Comparison of ENCODE assay signal across 8 mouse cellular contexts in the genomic region with DNA sequence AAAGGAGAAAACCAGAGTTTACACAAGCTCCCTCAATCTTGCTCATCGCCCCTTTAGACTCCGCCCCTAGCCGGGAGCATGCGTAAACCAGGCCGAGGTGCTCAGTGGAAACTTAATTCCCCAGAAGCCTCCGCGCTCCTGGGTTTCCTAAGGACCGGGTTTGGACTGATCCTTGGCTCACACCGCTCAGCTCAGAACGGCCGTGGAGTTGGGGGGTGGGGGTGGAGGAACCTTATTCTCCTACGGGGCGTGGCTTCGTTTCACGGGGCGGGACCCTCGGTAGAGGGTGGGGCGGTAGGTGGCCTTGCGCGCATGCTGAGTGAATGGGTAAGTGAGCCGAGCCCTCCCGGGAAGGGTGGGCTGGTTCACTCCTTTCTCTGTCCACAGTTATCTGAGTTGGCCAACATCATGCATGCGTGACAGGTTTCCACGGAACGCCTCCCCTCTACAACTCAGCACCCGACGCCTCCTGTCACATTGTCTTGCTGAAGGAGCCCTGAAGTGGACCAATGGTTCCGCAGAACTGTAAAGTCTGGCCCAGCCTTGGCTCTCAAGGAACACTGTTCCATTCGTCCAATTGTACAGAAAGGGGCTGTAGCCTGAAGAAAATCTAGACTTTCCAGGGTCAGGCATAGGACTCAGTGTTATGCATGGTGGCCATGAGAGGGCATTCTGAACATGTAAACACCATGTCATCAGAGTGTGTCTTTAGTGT. TPM values are rescaled to one million over a fixed set of nuclear protein-coding genes. Genes with fewer than 3 reads are reported as not detected.
DNase-seq lines count a peak whose midpoint lies in the region; ATAC-seq and TF ChIP-seq lines count a peak whose summit lies in the region.

No protein-coding gene starts in this region.

- intact Hi-C loops in left cerebral cortex, postnatal 4 days (cut with DNase I), result no loop called here

- 0 out of 2 replicates have a peak overlapping the region, but pooled peaks have one; percentile 6 for H3K9ac ChIP-seq in intestine, embryonic 14.5 days (ENCODE audit: low read length)

- H3K9me3 ChIP-seq in intestine, embryonic 14.5 days (ENCODE audit: control insufficient read depth, low read length), result no peaks in the 10 kb centered on the region

- no peak overlapping the region for H3K27ac ChIP-seq in thymus, adult 2 months (ENCODE audit: control insufficient read depth, insufficient read depth, low read length)
- no peak overlapping the region for H3K27ac ChIP-seq in intestine, embryonic 14.5 days (ENCODE audit: low read depth)

- no peaks in the 10 kb centered on the region for H3K36me3 ChIP-seq in thymus, adult 2 months (ENCODE audit: control insufficient read depth, insufficient read depth, low read length)
- H3K36me3 ChIP-seq in intestine, embryonic 14.5 days (ENCODE audit: control insufficient read depth, insufficient read depth, low read length), result 0 out of 2 replicates have a peak, but pooled peaks cover 5% of the 10 kb centered on the region

- H3K4me1 ChIP-seq in thymus, adult 2 months (replicated peaks; ENCODE audit: control insufficient read depth, insufficient read depth, low read length), result peaks cover 20% of the 10 kb centered on the region
- H3K4me1 ChIP-seq in intestine, embryonic 14.5 days (replicated peaks; ENCODE audit: control insufficient read depth, insufficient read depth, low read length), result peaks cover 6% of the 10 kb centered on the region; the same call in 1 of the 2 replicates

- ATAC-seq in intestine, embryonic 14.5 days (replicated peaks; ENCODE audit: low FRiP score, low TSS enrichment, low read depth), result peak; percentile 77
- peak; percentile 74 for ATAC-seq in megakaryocyte-erythroid progenitor cell, adult 5-6 weeks (replicated peaks; ENCODE audit: low FRiP score, low TSS enrichment, poor library complexity, severe bottlenecking)

- H3K4me3 ChIP-seq in thymus, adult 2 months (ENCODE audit: control insufficient read depth, insufficient read depth, low read length), result peak overlapping the region; percentile 52
- H3K4me3 ChIP-seq in intestine, embryonic 14.5 days (ENCODE audit: low read depth, low read length), result peak overlapping the region; percentile 48

- TF ChIP-seq POLR2A in thymus, adult 2 months (IDR thresholded peaks at IDR 0.05; ENCODE audit: control insufficient read depth, extremely low read depth, insufficient read depth, low read length, poor library complexity), result 0 out of 2 replicates have a peak, but pooled peaks have one; percentile 18

- TF ChIP-seq CTCF in thymus, adult 2 months (IDR thresholded peaks at IDR 0.05; ENCODE audit: borderline replicate concordance, control insufficient read depth, extremely low read depth, insufficient read depth, low read length, poor library complexity), result no peak

- WGBS in thymus, adult 2 months, result 3% methylated on average over 29 of the region's 29 CpGs
- WGBS in intestine, embryonic 14.5 days, result 1% methylated on average over 29 of the region's 29 CpGs

- peak; percentile 42 for DNase-seq in thymus, adult 2 months
- DNase-seq in thymus, postnatal 10 days (ENCODE audit: low spot score in 2 of 2), result no peak
- peak; percentile 86 for DNase-seq in embryo, embryonic 10 days (ENCODE audit: low spot score)
- peak; percentile 66 for DNase-seq in gastrocnemius, postnatal 25 days
- peak; percentile 83 for DNase-seq in intestine, embryonic 14.5 days (ENCODE audit: low spot score)
- peak; percentile 61 for DNase-seq in left cerebral cortex, postnatal 4 days
- DNase-seq in right cerebral cortex, postnatal 25 days, result peak; percentile 66

- H3K4me2 ChIP-seq in intestine, embryonic 14.5 days (ENCODE audit: low read length), result peak overlapping the region; percentile 94

- H3K27me3 ChIP-seq in thymus, adult 2 months (ENCODE audit: control insufficient read depth, insufficient read depth, low read length), result peaks cover 12% of the 10 kb centered on the region
- H3K27me3 ChIP-seq in intestine, embryonic 14.5 days (replicated peaks; ENCODE audit: control insufficient read depth, insufficient read depth, low read length), result peaks cover 22% of the 10 kb centered on the region

RNA-seq across cellular contexts. Expression of a gene that starts 1.2 kb away (rescaled TPM):
- 3.6 and 4.5 TPM in 2 replicates for polyA plus RNA-seq in thymus, adult 2 months (2012; rRNA removed)
- total RNA-seq in gastrocnemius, postnatal 25 days (2021), result under 1 TPM; 0.56 to 0.75 TPM
- 15.7 and 18.7 TPM in 2 replicates for polyA plus RNA-seq in intestine, embryonic 14.5 days (2014; fragmentation: Nextera tagmentation; extraction: Ambion mirVana)
- 100 to 1,000 TPM; 169 to 189 TPM for total RNA-seq in left cerebral cortex, postnatal 4 days (2021)
- total RNA-seq in megakaryocyte-erythroid progenitor cell, adult 5-6 weeks (2014; fragmentation: Nextera tagmentation), result 1.6 and 10.2 TPM in 2 replicates
- 0.72 TPM in 1 of 2 replicates, not detected in the other for total RNA-seq in megakaryocyte-erythroid progenitor cell, adult 5-6 weeks (2017)

RNA-seq across cellular contexts. Expression of a gene that starts 1.4 kb away (rescaled TPM):
- polyA plus RNA-seq in thymus, adult 2 months (2012; rRNA removed), result 1.6 and 2.1 TPM in 2 replicates
- not detected for total RNA-seq in gastrocnemius, postnatal 25 days (2021)
- 0.30 TPM in 1 of 2 replicates, not detected in the other for polyA plus RNA-seq in intestine, embryonic 14.5 days (2014; fragmentation: Nextera tagmentation; extraction: Ambion mirVana)
- not detected for total RNA-seq in left cerebral cortex, postnatal 4 days (2021)
- total RNA-seq in megakaryocyte-erythroid progenitor cell, adult 5-6 weeks (2014; fragmentation: Nextera tagmentation), result not detected in 2 replicates
- not detected in 2 replicates for total RNA-seq in megakaryocyte-erythroid progenitor cell, adult 5-6 weeks (2017)

RNA-seq across cellular contexts. Expression of a gene that starts 4.3 kb away (rescaled TPM):
- polyA plus RNA-seq in thymus, adult 2 months (2012; rRNA removed), result 0.05 TPM in 1 of 2 replicates, not detected in the other
- not detected for total RNA-seq in gastrocnemius, postnatal 25 days (2021)
- not detected in 2 replicates for polyA plus RNA-seq in intestine, embryonic 14.5 days (2014; fragmentation: Nextera tagmentation; extraction: Ambion mirVana)
- total RNA-seq in left cerebral cortex, postnatal 4 days (2021), result not detected
- not detected in 2 replicates for total RNA-seq in megakaryocyte-erythroid progenitor cell, adult 5-6 weeks (2014; fragmentation: Nextera tagmentation)
- not detected in 2 replicates for total RNA-seq in megakaryocyte-erythroid progenitor cell, adult 5-6 weeks (2017)

RNA-seq across cellular contexts. Expression of a gene that starts 5.8 kb away (rescaled TPM):
- 41.1 and 43.0 TPM in 2 replicates for polyA plus RNA-seq in thymus, adult 2 months (2012; rRNA removed)
- total RNA-seq in gastrocnemius, postnatal 25 days (2021), result under 1 TPM; 0.82 to 0.99 TPM
- 5.0 and 5.7 TPM in 2 replicates for polyA plus RNA-seq in intestine, embryonic 14.5 days (2014; fragmentation: Nextera tagmentation; extraction: Ambion mirVana)
- 1 to 10 TPM; 2.4 to 7.7 TPM for total RNA-seq in left cerebral cortex, postnatal 4 days (2021)
- total RNA-seq in megakaryocyte-erythroid progenitor cell, adult 5-6 weeks (2014; fragmentation: Nextera tagmentation), result 15.3 and 21.7 TPM in 2 replicates
- 3.3 and 4.9 TPM in 2 replicates for total RNA-seq in megakaryocyte-erythroid progenitor cell, adult 5-6 weeks (2017)

RNA-seq across cellular contexts. Expression of a gene that starts 6.7 kb away (rescaled TPM):
- 0.05 and 0.15 TPM in 2 replicates for polyA plus RNA-seq in thymus, adult 2 months (2012; rRNA removed)
- total RNA-seq in gastrocnemius, postnatal 25 days (2021), result not detected
- polyA plus RNA-seq in intestine, embryonic 14.5 days (2014; fragmentation: Nextera tagmentation; extraction: Ambion mirVana), result 0.26 and 0.38 TPM in 2 replicates
- total RNA-seq in left cerebral cortex, postnatal 4 days (2021), result not detected
- not detected in 2 replicates for total RNA-seq in megakaryocyte-erythroid progenitor cell, adult 5-6 weeks (2014; fragmentation: Nextera tagmentation)
- not detected in 2 replicates for total RNA-seq in megakaryocyte-erythroid progenitor cell, adult 5-6 weeks (2017)

Comparison
In these comparisons a context has a peak if more than half of its experiments do, and no peak if none do; other contexts are left out.
1. DNase-seq: peak in thymus, adult 2 months (single experiment), embryo, embryonic 10 days (single experiment), gastrocnemius, postnatal 25 days (single experiment), intestine, embryonic 14.5 days (single experiment), left cerebral cortex, postnatal 4 days (single experiment) and right cerebral cortex, postnatal 25 days (single experiment); none in thymus, postnatal 10 days (0 of 2).
2. RNA of a gene that starts 1.2 kb away (total RNA-seq): 169 to 189 TPM in left cerebral cortex, postnatal 4 days; 0.72 to 10.2 TPM in megakaryocyte-erythroid progenitor cell, adult 5-6 weeks and 0.56 to 0.75 TPM in gastrocnemius, postnatal 25 days; every median in the first group is over 10 times any median in the second.